Mouse (Mus musculus) subcutaneous adipose tissue, adult 2 months (tissue): ENCODE data around the gene Cotl1. TPM values are rescaled to one million over a fixed set of nuclear protein-coding genes. Genes with fewer than 3 reads are reported as not detected.

Experiments used
- polyA plus RNA-seq: library from polyadenylated mRNA; depleted of rRNA; stranded (reverse); fragments of >200 nt; gene quantifications from 2 replicates; pipeline ENCODE4 v1.2.3, GENCODE M21; 2012; ENCODE audit warnings: low replicate concordance; rRNA removed

Cotl1 gene
- 93.9 and 199 TPM in 2 replicates for polyA plus RNA-seq

GRCm38 (mm10) chr8:119840275-119840808, at the start of gene Cotl1:
Gene Cotl1, minus strand, starts transcription at chr8:119840544.

GRCm38 (mm10) chr8:119861706-119862389, 21.5 kb upstream of the Cotl1 start, which contains the start of gene Klhl36:
Gene Klhl36, plus strand, starts transcription at chr8:119862266.

GRCm38 (mm10) chr8:119778263-119778662, 62.1 kb downstream of the Cotl1 start, which contains the start of gene Tldc1:
Gene Tldc1, minus strand, starts transcription at chr8:119778416.

Other genes starting within 250 kb of the Cotl1 start
- gene Taf1c, start 235.3 kb downstream of the Cotl1 start, polyA plus RNA-seq = 12.3 and 27.2 TPM in 2 replicates
- not detected in 2 replicates for gene Adad2, start 227.8 kb downstream of the Cotl1 start, polyA plus RNA-seq
- gene Kcng4, start 204.9 kb downstream of the Cotl1 start, polyA plus RNA-seq = 0.79 and 6.6 TPM in 2 replicates
- gene Wfdc1, start 174.2 kb downstream of the Cotl1 start, polyA plus RNA-seq = 9.6 and 226 TPM in 2 replicates
- 0.04 and 1.2 TPM in 2 replicates for gene Atp2c2, start 140.5 kb downstream of the Cotl1 start, polyA plus RNA-seq
- 6.0 and 15.2 TPM in 2 replicates for gene Tldc1, start 62.1 kb downstream of the Cotl1 start, polyA plus RNA-seq
- 16.4 and 30.1 TPM in 2 replicates for gene Klhl36, start 21.7 kb upstream of the Cotl1 start, polyA plus RNA-seq
- 57.2 and 139 TPM in 2 replicates for gene Usp10, start 69.8 kb upstream of the Cotl1 start, polyA plus RNA-seq
- 85.6 and 143 TPM in 2 replicates for gene Gm20388, start 70.3 kb upstream of the Cotl1 start, polyA plus RNA-seq
- gene Crispld2, start 151.9 kb upstream of the Cotl1 start, polyA plus RNA-seq = 19.3 and 50.6 TPM in 2 replicates